Mouse (Mus musculus): ENCODE results near the gene Memo1.
A peak's percentile ranks its signal among the peaks of the same experiment; 100 is the strongest.
"Not testable (repeated sequence)": the region's sequence is repeated elsewhere in the genome, so short reads cannot be mapped to it uniquely, and the experiment has no call there.

The Memo1 gene

DNA sequence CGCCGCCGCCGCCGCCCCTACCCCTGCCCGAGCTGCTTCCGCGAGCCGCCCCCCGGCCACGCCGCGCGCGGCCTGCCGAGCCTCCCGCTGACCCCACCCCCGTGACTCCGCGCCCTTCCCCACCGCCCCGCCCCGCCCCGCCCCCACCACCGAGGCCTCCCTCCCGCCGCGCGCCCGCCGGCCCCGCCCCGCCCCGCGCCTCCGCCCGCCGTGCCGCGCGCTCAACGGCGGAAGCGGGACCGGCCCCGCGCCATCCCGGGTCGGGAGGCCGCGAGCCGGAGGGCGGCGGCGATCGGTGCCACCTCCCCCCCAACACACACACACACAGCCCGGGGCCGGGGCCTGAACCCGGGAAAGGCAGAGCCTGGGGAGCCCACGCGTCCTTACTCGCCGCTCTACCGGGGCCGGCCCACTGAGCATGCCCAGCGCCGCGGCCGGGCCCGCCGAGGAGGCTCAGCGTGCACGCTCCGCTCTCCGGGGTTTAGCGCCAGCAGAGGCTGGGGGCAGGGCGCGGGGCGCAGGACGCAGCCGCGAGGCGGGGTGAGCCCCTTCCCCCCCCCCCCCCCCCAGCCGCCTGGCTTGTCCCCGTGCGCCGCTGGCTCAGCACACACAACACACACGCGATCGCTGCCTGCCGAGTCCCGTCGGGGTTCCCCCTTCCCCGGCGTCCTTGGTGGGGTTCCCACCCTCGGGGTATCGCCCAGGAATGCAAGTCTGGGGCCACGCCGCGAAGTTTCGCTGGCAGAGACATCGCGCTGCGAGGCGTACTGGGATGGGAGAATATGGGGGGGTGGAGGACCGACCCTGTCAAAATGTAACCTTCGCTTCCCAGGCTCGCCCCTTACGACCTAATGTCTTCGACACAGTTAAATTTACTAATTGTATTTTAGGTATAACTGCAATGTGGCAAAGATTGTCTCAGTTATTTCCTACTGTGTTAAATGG is at the start of gene Memo1:
TSS of gene Memo1 (minus strand) at position 496 of the 945 bp plus-strand sequence.
- DNase-seq (ENCODE audit: low spot score), result peak; percentile 86

DNA sequence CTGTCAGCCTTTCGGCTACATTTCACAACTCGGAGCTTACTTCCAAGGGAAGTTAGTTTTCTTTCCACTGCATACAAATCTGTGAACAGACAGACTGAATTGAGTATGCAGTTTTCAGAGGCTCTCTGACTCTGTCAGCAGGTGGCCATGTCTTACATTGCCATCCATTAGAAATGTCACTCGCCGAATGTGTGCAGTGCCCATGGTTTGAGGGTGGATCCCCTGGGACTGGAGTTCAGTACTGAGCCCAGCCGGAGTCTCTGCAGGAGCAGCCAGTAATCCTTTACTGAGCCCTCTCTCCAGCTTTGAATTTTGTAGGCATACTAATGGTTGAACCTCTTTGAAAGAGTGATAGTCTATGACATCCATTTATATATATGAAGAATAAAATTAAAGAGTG is 45.8 kb upstream of the Memo1 start:
- peak; percentile 37 for DNase-seq (ENCODE audit: low spot score)

DNA sequence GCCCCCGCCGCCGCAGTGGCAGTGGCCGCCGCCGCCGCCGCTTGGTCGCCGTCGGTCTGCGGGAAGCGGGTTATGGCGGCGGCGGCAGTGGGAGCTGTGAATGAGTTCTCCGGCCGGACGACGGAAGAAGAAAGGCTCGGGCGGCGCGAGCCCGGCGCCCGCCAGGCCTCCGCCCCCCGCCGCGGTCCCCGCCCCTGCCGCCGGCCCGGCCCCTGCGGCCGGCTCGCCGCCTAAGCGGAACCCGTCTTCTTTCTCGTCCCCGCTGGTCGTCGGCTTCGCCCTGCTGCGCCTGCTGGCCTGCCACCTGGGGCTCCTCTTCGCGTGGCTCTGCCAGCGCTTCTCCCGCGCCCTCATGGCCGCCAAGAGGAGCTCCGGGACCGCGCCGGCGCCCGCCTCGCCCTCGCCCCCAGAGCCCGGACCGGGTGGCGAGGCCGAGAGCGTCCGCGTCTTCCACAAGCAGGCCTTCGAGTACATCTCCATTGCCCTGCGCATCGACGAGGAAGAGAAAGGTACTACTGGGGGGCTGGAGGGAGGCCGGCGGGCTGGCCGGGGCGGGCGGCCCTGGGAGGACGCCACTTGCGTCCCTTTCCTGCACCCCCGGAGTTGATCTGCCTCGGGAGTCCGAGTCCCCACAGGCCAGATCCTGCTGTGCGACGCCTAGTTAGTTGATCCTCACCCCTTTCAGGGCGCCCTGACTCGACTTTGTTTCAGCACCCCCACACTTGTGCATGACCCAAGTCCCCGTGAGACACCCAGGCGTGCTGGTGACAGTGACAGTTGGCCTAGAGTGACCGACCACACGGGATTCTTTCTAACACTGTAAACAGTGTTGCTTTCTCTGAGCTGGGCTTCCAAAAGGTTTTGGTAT is 43.9 kb upstream of the Memo1 start, which contains the start of gene Spast:
TSS of gene Spast (plus strand) at position 51 of the 868 bp plus-strand sequence.
- peak; percentile 37 for DNase-seq (ENCODE audit: low spot score)

DNA sequence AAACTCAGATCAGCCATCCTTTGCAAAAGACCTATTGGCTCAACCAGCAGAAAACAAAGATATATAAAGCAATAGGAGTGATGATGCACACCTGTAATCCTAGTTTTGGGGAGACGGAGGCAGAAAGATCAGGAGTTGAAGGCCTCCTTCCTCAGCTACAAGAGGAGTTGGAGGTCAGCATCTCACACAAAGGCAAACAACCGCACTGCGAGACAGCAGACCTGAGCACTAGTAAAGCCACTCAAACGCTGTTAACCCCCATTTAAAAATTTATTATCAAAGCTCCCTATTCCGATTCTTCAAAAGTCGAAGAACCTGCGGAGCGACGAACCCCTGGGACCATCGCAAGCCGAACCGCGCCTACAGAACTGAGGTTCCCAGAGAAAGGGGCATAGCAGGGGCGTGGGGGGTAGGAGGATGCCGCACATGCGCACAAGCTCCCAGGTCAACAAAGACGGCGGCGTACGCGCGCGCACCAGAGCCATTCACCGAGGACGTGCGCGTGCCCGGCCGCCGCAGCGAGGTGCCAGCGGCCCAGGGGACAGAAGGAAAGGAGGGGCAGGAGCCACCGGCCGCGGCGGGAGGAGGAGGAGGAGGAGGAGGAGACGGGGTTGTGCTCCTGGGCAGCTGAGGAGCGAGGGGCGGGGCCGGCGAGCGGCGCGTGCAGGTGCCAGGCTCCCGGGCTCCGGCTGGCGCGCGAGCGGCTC is 43.1 kb upstream of the Memo1 start:
- DNase-seq (ENCODE audit: low spot score), result peak; percentile 98

DNA sequence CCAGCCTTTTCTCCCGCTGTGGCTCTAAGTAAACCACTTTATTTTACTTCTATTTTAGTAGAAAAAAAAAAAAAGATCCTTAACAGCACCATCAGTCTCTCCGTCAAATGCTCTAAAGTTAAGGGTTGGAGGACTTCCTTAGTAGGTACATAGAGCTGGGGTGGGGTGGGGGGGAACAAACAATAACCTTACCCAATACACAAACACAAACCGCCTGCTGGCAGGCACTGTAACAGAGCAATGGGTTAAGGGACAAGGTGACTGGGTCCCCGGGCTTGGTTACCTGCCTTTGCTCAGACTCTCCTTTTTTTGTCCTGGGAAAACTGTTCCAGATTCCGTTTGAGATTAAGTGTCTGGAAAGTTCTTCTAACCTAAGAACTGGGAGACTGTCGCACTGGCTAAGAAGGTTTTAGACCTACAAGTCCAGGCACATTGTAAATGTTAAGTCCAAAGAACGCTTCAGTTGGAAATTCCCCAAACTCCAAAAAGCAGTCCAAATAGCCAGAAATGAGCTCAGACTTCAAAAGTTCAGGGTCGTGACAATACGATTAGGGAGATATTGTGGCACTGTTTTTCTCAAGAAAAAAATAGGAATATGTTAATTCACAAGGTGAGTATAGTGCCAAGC is 35.8 kb upstream of the Memo1 start:
- no peak for DNase-seq (ENCODE audit: low spot score)

DNA sequence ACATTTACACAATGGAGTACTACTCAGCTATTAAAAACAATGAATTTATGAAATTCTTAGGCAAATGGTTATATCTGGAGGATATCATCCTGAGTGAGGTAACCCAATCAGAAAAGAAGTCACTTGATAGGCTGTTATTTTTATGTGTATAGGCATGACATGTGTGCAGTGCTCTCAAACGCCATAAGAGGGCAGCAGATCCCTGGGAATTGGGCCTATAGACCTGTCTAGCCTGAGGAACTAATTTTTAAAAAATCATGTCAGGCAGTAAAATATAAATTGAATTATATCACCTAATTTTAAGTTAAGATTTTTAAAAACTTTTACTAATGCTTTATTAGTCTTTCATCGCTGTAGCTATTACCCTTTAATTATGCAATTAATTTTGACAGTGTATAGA is 32.8 kb upstream of the Memo1 start:
- peak; percentile 75 for DNase-seq (ENCODE audit: low spot score)

DNA sequence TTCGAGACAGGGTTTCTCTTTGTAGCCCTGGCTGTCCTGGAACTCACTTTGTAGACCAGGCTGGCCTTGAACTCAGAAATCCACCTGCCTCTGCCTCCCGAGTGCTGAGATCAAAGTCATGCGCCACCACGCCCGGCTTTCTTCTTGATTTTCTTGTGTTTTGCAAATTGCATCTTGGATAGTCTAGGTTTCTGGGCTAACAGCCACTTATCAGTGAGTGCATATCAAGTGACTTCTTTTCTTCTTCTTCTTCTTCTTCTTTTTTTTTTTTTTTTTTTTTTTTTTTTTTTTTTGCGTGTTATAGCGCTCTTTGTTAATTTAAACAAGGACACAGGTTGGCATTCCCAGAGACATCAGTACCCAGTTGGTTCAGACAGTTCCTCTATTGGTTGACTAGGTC is 31.9 kb upstream of the Memo1 start:
- DNase-seq (ENCODE audit: low spot score), result not testable (repeated sequence)

DNA sequence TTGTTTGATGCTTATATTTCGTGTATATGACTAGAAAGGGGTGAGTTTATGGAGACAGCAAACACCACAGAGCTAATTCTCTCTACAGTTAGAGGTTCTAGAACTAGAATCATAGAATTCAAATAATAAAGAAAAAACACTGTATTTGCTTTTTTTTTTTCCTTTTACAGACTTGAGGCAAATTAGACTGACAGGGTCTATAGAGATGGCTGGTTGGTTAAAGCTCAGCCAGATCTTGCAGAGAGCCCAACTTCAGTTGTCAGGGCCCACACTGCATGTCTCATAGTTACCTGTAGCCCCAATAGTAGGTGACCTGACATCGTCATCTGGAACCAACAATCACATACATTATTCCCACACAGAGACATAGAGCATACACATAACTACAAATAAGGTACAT is 28.5 kb upstream of the Memo1 start, which contains the start of gene Dpy30:
TSS of gene Dpy30 (minus strand) at position 101 of the 400 bp plus-strand sequence.
- DNase-seq (ENCODE audit: low spot score), result no peak

DNA sequence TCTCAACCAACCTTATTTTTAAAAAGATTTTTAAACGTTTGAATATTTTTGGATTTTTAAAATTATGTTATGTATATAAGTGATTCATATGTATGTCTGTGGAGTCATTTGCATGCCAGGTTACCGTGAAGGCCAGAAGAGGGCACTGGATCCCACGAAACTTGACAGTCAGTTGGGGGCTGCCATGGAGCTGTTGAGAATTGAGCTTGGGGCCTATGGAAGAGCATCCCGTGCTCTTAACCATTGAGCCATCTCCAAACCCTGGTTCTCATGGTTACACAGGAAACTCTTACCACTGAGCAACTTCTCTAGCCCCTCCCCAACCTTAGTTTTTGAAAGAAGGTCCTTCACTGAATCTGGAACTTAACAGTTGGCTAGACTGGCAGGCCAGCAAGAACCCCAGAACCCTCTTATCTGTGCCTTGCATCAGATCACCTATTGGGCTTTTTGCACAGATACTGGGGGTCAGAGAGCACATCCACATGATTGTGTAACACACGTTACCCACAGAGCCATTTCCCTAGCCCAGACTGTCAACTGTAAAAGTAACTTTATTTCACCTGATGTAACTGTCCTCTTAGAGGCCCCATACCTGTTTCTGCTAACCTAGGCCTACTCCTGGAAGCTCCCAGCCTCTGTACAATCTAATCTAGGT is 27.2 kb upstream of the Memo1 start:
- peak; percentile 38 for DNase-seq (ENCODE audit: low spot score)

DNA sequence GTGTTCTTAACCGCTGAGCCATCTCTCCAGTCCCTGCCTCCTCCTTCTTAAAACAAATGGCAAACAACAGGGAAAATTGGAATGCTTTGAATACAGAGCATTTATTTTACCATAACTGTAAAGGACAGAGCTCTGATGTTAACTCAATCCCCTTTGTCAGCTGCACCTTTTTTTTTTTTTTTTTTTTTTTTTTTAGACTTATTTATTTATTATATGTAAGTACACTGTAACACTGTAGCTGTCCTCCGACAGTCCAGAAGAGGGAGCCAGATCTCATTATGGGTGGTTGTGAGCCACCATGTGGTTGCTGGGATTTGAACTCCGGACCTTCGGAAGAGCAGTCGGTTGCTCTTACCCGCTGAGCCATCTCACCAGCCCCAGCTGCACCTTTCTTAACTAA is 23.4 kb upstream of the Memo1 start:
- DNase-seq (ENCODE audit: low spot score), result no peak

DNA sequence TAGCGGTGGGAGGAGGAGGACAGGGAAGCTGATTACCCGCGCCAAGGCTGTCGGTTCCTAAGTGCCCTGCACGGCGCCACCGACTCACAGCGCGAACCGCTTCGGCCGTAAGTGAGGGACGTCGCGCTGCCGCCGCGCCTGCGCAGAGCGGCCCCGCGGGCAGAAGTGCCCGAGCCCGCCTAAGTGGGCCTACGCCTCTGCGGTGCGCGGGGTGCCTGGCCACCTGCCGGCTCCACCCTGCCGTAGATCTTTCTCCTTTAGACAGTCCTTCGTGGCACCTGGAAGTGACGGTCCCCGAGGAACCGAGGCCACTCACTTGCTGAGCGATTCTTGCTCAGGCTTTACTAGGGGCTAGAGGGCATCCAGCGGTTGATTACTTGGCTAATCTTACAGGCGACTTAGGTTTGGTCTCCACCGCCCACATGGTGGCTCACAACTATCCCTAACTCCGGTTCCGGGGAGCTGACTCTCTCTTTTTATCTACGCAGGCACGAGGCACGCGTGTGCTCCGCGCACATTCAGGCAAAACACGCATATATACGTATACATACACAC is 21.1 kb upstream of the Memo1 start:
- peak; percentile 92 for DNase-seq (ENCODE audit: low spot score)

DNA sequence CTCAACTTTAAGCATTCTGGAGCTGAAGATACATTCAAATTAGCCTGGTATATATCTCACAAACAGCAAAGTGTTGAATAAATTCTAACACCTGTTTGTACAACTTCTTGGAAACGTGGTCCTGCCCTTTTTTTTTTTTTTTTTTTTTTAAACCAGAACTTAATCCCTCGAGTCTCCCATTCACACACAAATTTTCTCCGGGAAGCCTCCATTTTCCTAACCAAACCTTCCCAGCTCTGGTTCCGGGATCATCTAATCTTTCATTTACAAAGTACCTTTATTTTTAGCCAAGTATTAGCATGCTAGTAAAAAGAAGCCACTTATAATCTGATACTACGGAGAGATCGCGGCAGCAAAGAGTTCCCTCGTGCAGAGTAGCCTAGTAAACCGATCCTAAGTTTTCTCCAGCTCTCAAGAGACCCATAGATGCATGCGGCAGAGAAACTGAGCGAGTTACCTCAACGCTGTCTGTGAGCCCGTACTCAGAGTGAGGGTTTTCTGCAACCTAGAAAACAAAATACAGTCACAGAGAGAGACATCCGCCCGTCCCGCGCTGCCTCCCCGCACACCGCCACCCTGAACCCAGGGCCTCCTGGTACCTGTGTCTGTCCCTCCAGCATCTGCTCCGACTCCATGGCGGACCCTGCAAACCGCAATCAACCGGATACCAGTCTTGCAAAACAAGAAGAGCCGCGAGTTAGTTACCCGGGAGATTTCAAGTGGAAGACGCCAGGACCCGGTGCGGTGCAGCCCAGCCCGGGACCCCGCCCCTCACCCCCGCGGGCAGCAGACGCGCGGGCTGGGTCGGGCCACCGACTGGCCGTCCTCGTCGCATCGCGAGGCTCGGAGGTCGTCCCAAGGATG is 20.4 kb upstream of the Memo1 start:
- DNase-seq (ENCODE audit: low spot score), result no peak

DNA sequence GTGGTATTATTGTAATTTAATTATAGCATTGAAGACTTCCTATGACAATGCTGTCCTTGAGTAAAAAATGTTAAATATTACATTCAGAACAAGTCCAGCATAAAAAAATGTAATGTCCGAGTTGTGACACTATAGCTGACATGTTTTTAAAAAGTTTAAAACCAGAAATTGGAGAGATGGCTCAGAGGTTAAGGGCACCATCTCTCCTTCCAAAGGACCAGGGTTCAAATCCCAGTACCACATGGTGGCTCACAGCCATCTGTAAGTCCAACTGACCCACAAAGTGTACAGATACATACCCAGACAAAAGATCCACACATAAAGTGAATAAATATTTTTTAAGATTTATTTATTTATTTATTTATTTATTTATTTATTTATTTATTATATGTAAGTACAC is 10.7 kb upstream of the Memo1 start:
- DNase-seq (ENCODE audit: low spot score), result no peak

DNA sequence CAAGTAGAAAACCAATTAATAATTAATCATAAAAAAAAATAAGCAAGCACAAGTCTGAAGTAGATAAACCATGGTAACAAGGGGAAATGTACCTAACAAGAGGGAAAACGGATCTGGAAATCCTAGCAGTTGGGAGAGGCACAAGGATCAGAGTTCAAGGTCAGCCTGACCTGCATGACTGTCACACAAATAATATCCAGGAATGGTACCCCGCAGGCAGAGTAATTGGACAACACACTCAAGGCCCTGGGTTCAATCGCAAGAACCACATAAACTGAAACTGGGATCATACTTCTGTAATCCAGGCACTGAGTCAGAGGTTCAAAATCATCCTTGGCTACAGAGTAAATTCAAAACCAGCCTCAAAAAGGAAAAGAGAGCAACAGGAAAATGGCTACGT is 10.3 kb upstream of the Memo1 start:
- DNase-seq (ENCODE audit: low spot score), result no peak

DNA sequence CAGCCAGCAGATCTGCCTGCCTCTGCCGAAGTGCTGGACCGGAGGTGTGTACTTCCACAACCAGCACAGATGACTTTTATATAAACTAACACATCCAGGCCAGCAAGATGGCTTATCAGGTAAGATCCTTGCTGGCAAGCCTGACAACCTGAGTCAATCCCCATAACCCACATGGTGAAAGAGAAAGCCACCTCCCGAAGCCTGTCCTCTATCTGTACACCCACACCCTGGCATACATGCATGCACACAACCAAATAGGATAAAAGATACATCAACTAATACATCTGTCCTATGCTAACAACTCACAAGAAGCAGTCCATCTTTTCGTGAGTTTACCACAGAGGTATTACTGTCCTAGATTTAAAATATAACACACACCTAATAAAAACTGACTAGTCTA is 8.7 kb upstream of the Memo1 start:
- DNase-seq (ENCODE audit: low spot score), result no peak

DNA sequence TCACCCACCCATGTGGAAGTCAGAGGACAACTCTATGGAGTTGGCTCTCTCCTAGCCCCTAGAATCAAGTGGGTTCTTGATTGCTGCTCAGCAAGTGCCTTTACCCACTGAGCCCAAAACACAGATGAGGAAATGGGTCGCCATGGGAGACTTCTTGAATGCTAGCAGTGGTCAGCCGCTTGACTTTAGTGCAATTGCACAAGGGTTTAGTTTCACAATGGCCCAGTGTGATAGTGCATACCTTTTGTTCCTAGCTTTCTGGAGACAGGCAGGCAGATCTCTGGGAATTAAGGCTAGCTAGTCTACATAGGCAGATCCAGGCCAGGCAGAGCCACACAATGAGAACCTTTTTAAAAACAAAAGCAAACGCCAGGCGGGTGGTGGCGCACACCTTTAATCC is 4.8 kb upstream of the Memo1 start:
- no peak for DNase-seq (ENCODE audit: low spot score)

DNA sequence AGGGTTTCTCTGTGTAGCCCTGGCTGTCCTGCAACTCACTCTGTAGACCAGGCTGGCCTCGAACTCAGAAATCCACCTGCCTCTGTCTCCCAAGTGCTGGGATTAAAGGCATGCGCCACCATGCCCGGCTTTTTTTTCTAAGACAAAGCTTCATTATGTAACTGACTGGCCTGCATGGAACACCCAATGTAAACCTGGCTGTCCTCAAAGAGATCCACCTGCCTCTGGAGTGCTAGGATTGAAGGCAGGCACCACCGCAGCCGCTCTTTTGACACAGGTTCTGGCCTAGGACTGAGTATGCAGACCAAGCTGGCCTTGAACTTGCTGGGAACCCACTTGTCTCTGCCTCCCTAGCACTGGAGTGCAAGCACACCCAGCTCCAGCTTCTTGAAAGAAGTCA is 1.7 kb upstream of the Memo1 start:
- not testable (repeated sequence) for DNase-seq (ENCODE audit: low spot score)

DNA sequence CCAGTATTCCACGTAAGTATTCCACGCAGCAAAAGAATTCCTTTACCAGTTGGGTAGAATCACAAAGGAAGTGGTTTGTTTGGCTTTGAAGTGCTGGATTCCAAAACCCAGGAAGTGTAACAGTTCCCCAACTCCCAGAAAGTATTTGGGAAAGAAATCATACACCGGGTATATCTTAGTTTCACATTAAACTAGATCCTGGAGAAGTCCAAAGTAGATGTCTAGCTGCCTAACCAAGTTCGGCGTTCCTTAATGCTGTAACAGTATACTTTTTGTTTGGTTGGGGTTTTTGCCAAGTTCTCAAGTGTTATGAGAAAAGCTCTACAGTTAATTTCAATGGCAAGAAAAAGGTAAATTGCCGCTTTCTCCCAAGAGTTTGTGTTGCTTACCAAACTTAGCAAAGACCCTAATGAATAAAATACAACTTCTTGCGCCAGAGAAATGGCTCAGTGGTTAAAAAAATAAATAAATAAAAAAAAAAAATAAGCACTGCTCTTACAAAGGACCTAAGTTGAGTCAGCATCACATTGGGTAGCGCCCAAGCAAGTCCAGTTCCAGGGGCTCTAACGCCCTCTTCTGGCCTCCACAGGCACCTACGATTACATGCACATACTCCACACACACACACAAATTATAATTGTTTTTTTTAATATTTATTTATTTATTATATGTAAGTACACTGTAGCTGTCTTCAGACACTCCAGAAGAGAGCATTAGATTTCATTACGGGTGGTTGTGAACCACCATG is 929 bp upstream of the Memo1 start:
- peak; percentile 23 for DNase-seq (ENCODE audit: low spot score)

DNA sequence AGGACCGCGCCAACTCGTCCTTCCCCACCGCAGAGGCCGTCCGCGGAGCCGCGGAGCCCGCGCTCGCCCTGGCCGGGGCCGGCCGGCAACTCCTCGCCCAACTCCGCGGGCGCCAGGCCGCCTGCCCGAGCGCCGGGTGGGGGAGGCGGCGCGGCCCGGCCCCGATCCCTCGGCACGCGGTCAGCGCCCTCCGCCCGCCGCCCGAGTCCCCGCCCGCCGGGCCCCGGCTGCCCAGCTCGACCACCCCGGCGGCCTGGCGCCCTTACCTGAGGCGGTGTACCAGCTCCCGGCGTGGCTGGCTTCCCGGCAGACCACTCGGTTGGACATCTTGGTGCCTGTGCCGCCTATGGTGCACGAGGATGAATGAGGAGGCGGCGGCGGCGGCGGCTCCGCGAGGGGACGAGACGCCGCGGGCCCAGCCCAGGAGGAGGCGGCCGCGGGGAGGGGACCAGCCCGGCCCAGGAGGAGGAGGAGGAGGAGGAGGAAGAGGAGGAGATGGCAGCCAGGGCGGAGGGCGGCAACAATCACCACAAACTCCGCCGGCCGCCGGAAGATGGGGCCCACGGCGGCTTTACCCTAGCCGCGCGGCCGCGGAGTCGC is 795 bp downstream of the Memo1 start:
- peak; percentile 74 for DNase-seq (ENCODE audit: low spot score)
